Mouse (Mus musculus) brain, embryonic 14.5 days (tissue): ENCODE results near the gene Tpgs1. TPM values are rescaled to one million over a fixed set of nuclear protein-coding genes. Genes with fewer than 3 reads are reported as not detected.
A peak's percentile ranks its signal among the peaks of the same experiment; 100 is the strongest.

Experiments
- DNase-seq: peaks from one replicate; pipeline ENCODE4 v3.0.0-alpha.2; 2011; ENCODE audit warnings: low read depth
- CTCF ChIP-seq: fragments of 200-500 bp; IDR thresholded peaks from 2 replicates; pipeline ENCODE4 v1.5.1; 2012; ENCODE audit warnings: inconsistent platforms, mild to moderate bottlenecking, moderate library complexity, borderline replicate concordance; ENCODE audit not compliant: insufficient read depth, insufficient read length; ENCODE audit errors: extremely low read depth
- POLR2A ChIP-seq: fragments of 200-500 bp; IDR thresholded peaks from 2 replicates; pipeline ENCODE4 v1.6.1; 2012; ENCODE audit warnings: mild to moderate bottlenecking, inconsistent platforms, borderline replicate concordance; ENCODE audit not compliant: poor library complexity, insufficient read depth, insufficient read length, severe bottlenecking; ENCODE audit errors: extremely low read depth
- polyA plus RNA-seq: library from polyadenylated mRNA; depleted of rRNA; stranded (reverse); fragments of >200 nt; gene quantifications from 2 replicates; pipeline ENCODE4 v1.2.3, GENCODE M21; 2012; rRNA removed

The Tpgs1 gene
- polyA plus RNA-seq, 1 experiment = 69.2 TPM

DNA sequence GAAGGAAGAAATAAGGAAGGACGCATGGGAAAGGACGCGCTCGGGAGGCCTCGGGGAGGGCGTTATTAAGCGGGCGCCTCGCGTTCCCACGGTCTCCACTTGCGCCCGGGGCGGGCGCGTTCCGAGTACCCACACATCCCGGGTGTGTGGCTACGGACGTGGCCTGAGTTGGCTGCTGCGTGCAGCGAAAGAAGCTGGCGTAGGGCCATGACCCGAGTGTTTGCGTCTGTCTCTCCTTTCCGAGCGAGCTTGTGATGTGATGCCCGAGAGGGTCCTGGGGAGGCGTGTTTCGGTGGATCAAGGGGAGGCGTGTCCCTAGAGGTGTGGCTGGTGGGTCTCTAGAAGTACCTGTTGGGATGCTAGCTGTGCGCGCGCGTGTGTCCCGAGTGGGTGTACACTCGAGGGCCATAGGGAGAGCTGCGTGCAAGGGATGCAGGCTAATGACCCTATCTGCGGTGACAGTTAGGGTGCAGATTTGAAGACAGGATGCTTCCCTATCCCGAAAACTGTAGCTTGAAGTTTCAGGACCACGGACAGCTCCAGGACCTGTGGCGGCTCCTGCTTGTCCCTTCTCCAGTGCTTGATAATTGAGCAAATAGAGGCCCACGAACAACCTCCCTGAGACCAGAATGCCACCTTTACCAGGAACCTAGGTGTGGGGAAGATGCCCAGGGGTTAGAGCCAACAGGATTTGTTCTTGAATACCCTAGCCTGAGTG, 48.6 kb downstream of the Tpgs1 start:
- peak; percentile 58 for DNase-seq
- TF ChIP-seq POLR2A (no peak), CTCF (no peak)

DNA sequence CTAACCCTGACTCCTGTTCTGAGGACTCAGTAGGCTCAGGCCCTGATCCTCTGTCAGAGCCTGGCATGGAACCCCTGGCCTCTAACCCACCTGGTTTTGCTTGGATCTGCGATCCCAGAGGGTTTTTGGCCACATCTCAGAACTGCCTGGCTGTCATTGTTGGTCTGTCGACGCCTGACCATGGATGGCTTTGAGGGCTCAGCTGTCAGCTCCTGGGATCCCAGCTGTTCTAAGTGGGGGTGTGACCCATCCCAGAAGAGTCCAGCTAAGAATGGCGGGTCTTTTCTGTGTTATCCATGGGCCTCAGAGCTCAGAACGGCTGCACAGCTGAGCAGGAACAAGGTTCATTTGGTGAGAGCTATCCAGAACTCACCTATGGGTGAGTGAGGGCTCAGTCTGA, 51.9 kb downstream of the Tpgs1 start:
- TF ChIP-seq CTCF (no peak), POLR2A (no peak)
- DNase-seq = no peak

DNA sequence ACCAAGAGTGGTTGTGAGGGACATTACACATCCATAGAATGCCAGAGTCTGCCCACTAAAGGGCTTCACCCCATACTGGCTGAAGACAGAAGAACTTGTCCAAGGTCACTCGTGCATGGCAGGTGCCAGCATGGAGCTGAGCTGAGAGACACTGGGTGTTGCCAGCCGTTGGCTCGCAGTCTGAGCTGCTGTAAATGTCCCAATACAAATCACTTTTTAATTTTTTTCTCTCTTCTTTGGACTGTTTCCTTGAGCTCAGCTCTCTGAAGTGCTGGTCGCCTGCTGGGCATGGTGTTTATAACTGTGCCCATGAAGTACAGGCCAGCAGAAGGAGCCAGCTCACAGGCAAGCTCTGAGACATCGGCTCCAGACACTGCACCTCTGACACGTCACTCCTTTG, 53.9 kb downstream of the Tpgs1 start:
- no peak for TF ChIP-seq POLR2A
- TF ChIP-seq CTCF = no peak
- no peak for DNase-seq

DNA sequence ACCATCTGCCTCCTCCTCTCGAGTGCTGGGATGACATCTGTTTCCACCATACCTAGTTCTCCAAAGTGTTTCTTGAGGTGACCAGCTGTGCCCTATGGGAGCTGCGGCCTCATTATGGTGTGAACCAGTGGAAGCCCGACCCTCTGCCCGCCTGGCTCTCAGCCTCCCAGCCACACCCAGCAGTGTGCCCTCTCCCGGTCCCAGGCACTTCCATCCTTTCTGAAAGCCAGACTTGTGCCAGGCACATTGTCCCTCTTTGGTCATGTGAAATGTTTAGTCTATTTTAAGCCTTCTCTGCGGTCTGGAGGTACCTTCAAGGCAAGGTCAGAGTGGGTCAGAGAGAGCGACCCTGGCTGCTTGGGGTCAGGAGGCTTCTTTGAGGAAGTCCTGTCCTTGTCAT, 54.5 kb downstream of the Tpgs1 start:
- TF ChIP-seq POLR2A (no peak), CTCF (no peak)

More for the DNA sequence above, 54.5 kb downstream of the Tpgs1 start:
- no peak for DNase-seq

Other genes starting within 250 kb of the Tpgs1 start
- gene Vmn2r83, start 200.6 kb upstream of the Tpgs1 start, polyA plus RNA-seq = not detected in 2 replicates
- 8.9 and 13.8 TPM in 2 replicates for gene Plpp2, start 135.6 kb upstream of the Tpgs1 start, polyA plus RNA-seq
- 128 and 178 TPM in 2 replicates for gene Mier2, start 114.2 kb upstream of the Tpgs1 start, polyA plus RNA-seq
- gene Theg, start 82.0 kb upstream of the Tpgs1 start, polyA plus RNA-seq = not detected in 2 replicates
- 8.2 and 10.4 TPM in 2 replicates for gene C2cd4c, start 55.3 kb upstream of the Tpgs1 start, polyA plus RNA-seq
- gene Shc2, start 31.5 kb upstream of the Tpgs1 start, polyA plus RNA-seq = 48.1 and 54.9 TPM in 2 replicates
- gene Odf3l2, start 23.6 kb upstream of the Tpgs1 start, polyA plus RNA-seq = 0.11 TPM in 1 of 2 replicates, not detected in the other
- gene Madcam1, start 4.8 kb upstream of the Tpgs1 start, polyA plus RNA-seq = 0.87 and 1.1 TPM in 2 replicates
- gene Cdc34, start 12.8 kb downstream of the Tpgs1 start, polyA plus RNA-seq = 121 and 151 TPM in 2 replicates
- 1.4 and 1.9 TPM in 2 replicates for gene Gzmm, start 19.7 kb downstream of the Tpgs1 start, polyA plus RNA-seq
- gene Bsg, start 35.1 kb downstream of the Tpgs1 start, polyA plus RNA-seq = 593 and 631 TPM in 2 replicates
- gene Hcn2, start 47.3 kb downstream of the Tpgs1 start, polyA plus RNA-seq = 8.3 and 16.1 TPM in 2 replicates
- 63.0 and 81.6 TPM in 2 replicates for gene Polrmt, start 77.2 kb downstream of the Tpgs1 start, polyA plus RNA-seq
- 0.28 and 0.74 TPM in 2 replicates for gene Fgf22, start 85.7 kb downstream of the Tpgs1 start, polyA plus RNA-seq
- 157 and 182 TPM in 2 replicates for gene Rnf126, start 97.6 kb downstream of the Tpgs1 start, polyA plus RNA-seq
- 1.7 and 2.2 TPM in 2 replicates for gene Fstl3, start 107.9 kb downstream of the Tpgs1 start, polyA plus RNA-seq
- 0.05 and 0.14 TPM in 2 replicates for gene Prss57, start 121.6 kb downstream of the Tpgs1 start, polyA plus RNA-seq
- gene Palm, start 124.2 kb downstream of the Tpgs1 start, polyA plus RNA-seq = 157 and 219 TPM in 2 replicates
- gene Misp, start 151.6 kb downstream of the Tpgs1 start, polyA plus RNA-seq = 0.59 and 1.1 TPM in 2 replicates
- gene Ptbp1, start 185.1 kb downstream of the Tpgs1 start, polyA plus RNA-seq = 183 and 194 TPM in 2 replicates
- 18.0 and 28.0 TPM in 2 replicates for gene Prtn3, start 205.1 kb downstream of the Tpgs1 start, polyA plus RNA-seq
- 805 and 1,208 TPM in 2 replicates for gene Plppr3, start 205.3 kb downstream of the Tpgs1 start, polyA plus RNA-seq
- 0.28 and 0.49 TPM in 2 replicates for gene Elane, start 216.9 kb downstream of the Tpgs1 start, polyA plus RNA-seq
- gene Cfd, start 221.5 kb downstream of the Tpgs1 start, polyA plus RNA-seq = 0.60 and 0.81 TPM in 2 replicates
- gene Med16, start 239.6 kb downstream of the Tpgs1 start, polyA plus RNA-seq = 84.7 and 92.6 TPM in 2 replicates
- not detected in 2 replicates for gene Gm26602, start 241.5 kb downstream of the Tpgs1 start, polyA plus RNA-seq
- gene Kiss1r, start 247.6 kb downstream of the Tpgs1 start, polyA plus RNA-seq = 4.1 and 4.4 TPM in 2 replicates